Mouse (Mus musculus) kidney, adult 18-20 months (tissue): ENCODE measurements around the gene Agap3.

Experiments used
- DNase-seq: peaks from one replicate; pipeline ENCODE4 v3.0.0; 2021

Gene Agap3

GRCm38 (mm10) chr5:24433993-24434392 is 18.0 kb upstream of the Agap3 start:
- no peak for DNase-seq

DNA sequence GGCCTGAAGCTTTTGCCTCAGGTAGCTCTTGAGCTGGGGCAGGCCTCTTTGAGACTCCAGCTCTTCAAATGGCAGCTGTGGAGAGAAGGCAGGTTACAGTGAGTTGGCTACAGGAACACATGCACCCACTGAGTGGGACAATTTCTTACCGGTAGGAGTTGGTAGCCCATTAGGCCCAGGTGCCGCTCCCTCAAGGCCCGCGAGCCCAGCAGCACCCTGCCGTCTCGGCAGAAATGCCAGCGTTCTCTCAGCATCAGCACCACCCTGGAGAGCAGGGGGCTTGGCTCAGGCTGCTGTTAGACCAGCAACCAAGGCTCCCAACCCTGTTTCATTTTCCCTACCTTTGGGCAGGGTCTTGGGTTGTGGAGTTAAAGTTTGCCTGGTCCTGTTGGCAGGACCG is 10.8 kb upstream of the Agap3 start:
- no peak for DNase-seq

GRCm38 (mm10) chr5:24442029-24442428 is 9.9 kb upstream of the Agap3 start:
- DNase-seq: no peak

GRCm38 (mm10) chr5:24443204-24443603 is 8.8 kb upstream of the Agap3 start:
- no peak for DNase-seq

DNA sequence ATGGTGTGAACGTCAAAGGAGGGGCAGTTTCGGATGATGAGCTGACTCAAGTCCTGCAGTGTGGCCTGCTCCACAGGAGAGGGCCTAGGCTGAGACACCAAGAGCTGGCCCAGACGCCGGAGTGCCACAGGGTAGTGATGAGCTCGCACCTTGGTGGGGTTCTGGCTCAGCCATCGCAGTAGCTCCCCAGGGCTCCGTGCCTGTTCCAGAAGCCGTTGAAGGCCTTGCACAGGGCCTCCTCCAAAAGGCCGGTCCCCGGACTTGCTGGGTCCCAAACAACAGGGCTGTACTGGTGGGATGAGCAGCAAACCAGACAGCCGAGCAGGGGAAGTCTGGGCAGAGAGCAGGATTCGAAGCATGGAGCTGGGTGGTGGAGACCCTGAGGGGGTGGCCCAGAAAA is 8.1 kb upstream of the Agap3 start:
- no peak for DNase-seq

DNA sequence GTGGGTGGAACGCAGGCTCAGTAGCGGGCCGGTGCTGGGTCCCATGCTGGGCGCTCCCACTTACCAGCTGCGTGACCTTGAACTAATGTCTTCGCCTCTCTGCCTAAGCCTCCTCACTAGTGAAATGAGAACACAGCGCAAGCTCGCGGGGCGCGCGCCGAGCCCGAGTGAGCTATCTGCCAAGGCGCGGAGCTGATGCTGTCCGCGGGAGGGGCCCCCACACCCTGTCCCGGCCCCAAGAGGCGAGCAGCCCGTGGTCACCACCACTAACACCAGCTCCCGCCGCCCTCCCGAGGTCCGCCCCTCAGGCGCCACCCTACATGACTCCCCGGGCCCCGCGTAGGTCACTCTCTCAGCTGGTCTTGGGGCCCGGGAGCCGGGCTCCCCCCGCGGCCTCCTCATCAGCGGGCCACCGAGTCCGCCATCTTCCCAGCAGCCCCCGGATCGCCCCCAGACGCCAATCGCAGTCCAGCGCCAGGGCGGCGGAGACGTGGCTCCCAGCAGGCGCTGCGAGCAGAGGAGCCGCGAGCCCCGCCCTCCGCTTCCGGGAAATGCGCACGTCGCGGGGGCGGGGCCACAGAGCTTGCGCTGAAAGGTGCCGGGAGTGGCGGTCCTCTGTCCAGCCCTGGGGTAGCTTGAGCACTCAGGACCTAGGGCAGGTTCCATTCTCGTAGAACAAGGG is 7.1 kb upstream of the Agap3 start, which contains the start of gene Fastk:
TSS of gene Fastk (minus strand) at position 542 of the 682 bp plus-strand sequence.
- peak; percentile 95 for DNase-seq

DNA sequence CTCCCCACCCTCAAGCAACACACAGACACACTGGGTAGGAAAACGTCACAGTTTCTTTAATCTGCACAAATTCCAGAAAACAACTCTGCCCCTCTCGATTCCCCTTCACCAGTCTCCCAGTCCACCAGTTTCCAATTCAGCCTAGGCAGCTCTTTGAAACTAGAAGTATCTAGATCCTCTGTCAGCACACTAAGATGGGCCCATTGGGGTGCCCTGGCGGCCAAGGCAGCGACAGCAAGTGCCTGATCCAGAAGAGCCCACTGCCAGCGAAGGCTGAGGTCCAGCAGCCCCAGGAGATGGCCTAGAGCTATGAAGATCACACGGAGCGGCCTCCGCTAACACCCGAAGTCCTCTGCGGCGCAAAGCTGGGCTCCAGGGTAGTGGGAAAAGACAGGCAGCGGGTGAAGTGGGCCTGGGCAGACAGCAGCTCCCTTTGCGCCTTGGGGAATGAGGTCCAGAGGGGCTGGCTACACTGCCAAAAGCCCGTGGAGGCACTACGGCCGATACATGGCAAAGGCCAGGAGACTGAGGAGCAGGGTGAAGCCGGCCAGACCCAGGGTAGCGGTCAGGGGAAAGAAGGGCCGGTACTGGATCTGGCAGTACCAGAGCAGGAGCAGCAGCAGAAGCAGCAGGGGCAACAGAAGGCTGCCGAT is 6.4 kb upstream of the Agap3 start:
- no peak for DNase-seq

DNA sequence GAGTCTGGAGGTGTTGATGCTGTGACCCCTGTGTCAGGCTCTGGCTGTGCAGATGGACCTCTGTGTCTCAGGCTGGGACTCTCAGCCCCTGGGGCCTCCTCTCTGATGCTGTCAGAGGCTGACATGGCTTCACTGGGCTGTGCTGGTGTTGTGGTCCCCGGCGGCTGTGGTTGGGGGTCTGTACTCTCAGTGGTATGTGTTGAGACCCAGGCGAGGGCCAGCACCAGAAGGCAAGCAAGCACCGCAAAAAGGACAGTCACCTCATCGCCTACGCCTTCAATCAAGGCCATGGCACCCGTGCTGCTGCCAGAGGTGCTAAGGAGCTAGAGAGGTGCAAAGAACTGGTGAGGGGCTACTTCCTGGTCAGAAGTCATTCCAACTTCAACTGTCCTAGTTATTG is 5.3 kb upstream of the Agap3 start:
- DNase-seq: no peak

DNA sequence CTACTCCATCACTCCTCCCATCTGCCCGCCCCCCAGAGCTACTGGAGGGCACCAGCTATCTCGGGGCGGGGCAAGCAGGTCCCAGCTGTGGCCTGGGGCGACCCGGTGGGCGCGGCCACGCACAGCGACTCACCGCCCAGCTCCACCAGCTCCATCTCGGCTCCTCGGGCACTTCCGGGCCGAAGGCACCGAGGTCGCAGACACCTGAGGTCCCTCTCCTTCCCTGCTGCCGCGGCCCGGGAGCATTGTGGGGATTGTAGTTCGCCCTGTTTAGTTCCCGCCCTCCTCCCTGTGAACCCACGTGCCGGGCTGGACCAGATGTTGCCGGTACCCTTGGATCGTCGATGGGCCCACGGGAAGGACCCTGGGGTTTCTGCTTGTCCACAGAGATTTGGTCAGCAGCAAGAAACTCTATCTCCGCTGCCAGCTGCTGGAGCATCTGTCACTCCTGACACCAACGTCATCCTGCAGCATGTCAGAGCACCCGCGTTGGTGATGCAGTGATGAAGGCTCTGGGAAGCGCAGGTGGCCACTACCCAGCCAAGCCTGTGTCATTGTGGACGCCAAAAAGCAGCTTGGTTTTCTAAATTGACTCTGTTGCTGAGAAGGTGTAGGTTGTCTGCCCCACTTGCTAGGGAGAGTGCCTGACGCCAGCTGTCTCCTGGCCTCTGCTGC is 4.2 kb upstream of the Agap3 start, which contains the start of gene Tmub1:
TSS of gene Tmub1 (minus strand) at position 231 of the 675 bp plus-strand sequence.
- peak; percentile 89 for DNase-seq

GRCm38 (mm10) chr5:24451264-24452029 is 530 bp upstream of the Agap3 start:
- DNase-seq: peak; percentile 85

- DNase-seq: peak; percentile 28
These were observed 785 bp downstream of the Agap3 start for GRCm38 (mm10) chr5:24452691-24453233.

- no peak for DNase-seq
These were observed 1.5 kb downstream of the Agap3 start for GRCm38 (mm10) chr5:24453283-24453984.

- DNase-seq: no peak
These were observed 2.0 kb downstream of the Agap3 start for GRCm38 (mm10) chr5:24453985-24454303.

DNA sequence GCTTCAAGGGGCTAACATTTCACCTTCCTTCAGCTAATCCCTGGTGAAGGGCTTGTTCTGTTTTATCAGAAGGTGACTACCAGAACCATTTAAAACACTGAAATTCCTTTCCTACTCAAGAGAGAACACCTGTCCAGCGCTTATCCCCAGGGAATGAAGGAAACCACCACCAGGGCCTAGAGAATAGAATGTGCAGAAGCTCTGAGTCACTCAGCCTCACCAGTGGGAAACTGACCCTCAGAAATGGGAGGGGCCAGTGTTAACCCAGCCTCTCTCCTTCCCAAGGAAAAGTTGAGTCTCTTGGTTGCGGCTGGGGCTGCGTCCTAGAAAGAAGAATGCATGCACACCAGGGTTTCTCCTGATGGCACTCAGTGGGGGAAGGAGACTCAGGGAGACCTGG is 3.1 kb downstream of the Agap3 start:
- no peak for DNase-seq

DNA sequence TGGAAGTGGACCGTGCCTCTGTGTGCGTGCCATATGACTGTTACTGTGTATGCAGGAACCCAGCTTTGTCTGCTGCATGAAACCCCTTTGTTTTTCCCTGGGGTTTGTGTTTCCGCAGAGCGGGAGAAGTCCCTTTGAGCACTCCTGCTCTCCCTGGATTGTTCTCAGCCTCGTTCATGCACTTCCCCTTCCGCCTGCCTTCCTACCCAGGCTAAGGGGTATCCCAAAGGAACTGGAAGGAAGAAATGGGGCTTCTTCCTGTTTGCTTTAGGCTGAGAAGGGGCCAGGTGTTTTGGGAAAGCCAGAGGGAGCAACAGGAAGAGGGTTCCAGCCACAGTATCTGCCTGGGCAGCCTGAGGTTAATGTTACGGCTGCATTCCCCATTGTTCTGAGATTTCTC is 3.6 kb downstream of the Agap3 start:
- no peak for DNase-seq

DNA sequence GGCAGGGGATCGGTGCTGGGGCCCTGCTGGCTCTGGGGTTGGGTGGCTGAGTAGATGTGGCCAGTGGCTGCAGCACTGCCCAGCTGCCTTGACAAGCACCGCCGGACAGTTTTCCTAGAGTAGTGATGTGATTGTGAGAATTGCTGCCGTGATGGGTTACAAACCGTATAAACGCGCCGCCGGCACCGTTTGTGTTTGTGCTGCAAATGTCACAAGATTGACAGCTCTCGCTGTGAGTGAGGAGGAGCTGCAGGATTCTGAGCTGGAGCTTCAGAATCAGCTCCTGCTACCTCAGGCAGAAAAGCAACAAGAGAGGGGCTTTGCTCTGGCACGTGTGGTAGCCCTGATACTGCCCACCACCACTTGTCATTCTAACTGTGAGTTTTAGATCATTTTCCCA is 14.8 kb downstream of the Agap3 start:
- DNase-seq: no peak

GRCm38 (mm10) chr5:24470600-24470999 is 18.6 kb downstream of the Agap3 start:
- DNase-seq: peak; percentile 85

- DNase-seq: no peak
These were observed 21.1 kb downstream of the Agap3 start for GRCm38 (mm10) chr5:24472884-24473619.

- DNase-seq: peak; percentile 15
These were observed 22.2 kb downstream of the Agap3 start for GRCm38 (mm10) chr5:24474025-24474722.

- peak; percentile 57 for DNase-seq
These were observed 22.8 kb downstream of the Agap3 start for GRCm38 (mm10) chr5:24474723-24475261.
